Mouse (Mus musculus): ENCODE measurements around the gene Pde10a.

DNA sequence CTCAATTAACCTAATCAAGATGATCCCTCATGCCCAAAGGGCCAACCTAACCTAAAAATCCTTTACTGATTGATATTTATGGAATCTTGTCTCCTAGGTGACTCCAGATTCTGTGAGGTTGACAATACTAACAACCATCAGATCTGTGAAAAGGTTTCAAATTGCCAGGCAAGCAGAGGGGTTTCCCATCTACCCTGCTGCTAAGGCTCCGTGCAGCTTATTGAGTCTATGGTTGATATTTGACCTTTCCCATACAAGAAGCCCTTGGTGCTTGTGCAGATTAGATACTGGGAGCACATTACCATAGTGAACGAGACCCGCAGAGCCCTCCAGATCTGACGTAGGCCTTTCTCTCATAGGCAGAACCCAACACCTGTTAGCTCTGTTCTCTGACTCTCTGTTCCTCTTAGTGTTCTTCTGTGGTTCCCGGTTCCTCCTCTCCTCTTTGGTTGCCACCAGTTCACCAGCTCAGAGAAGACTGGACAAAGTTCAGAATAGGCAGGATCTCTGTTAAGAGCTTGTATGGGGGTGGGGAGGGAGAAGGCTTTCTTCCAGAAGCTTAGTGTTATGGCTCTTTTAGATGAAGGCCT, 240.9 kb downstream of the Pde10a start:
- no peak for TF ChIP-seq CTCF (IDR thresholded peaks at IDR 0.05; ENCODE audit: control insufficient read depth, insufficient read depth, insufficient replicate concordance, low read depth, low read length)
- no peak for TF ChIP-seq POLR2A (IDR thresholded peaks at IDR 0.05; ENCODE audit: control insufficient read depth, low read depth, low read length)
